Mouse (Mus musculus) heart, adult 2 months (tissue): ENCODE results near the gene Olfr718-ps1.

Experiments
- CTCF ChIP-seq: fragments of 200-600 bp; IDR thresholded peaks from 2 replicates; pipeline ENCODE4 v1.8.1; 2022; ENCODE audit warnings: antibody characterized with exemption, mild to moderate bottlenecking, moderate library complexity
- EP300 ChIP-seq: fragments of 200-500 bp; IDR thresholded peaks from 2 replicates; pipeline ENCODE4 v1.6.1; 2011; ENCODE audit warnings: low read depth, low read length, control low read depth; ENCODE audit not compliant: insufficient read depth
- POLR2A ChIP-seq: fragments of 200-500 bp; IDR thresholded peaks from 2 replicates; pipeline ENCODE4 v1.6.1; 2011; ENCODE audit warnings: mild to moderate bottlenecking, low read depth, low read length, control low read depth; ENCODE audit not compliant: insufficient read depth

- TF ChIP-seq CTCF (no peak), POLR2A (no peak), EP300 (no peak)
Observed at GRCm38 (mm10) chr5:143155534-143155933, 8.2 kb upstream of the Olfr718-ps1 start.
